Mouse (Mus musculus) frontal cortex, postnatal 10 days (tissue): Measurements from ENCODE around the gene Xab2.
"Not testable (repeated sequence)": the region's sequence is repeated elsewhere in the genome, so short reads cannot be mapped to it uniquely, and the experiment has no call there.

Source experiments
- DNase-seq, 2 experiments: peaks; one replicate each; pipeline ENCODE4 v3.0.0; 2022; ENCODE audit warnings: low spot score in 2 of 2, mixed read lengths in 1 of 2

Gene Xab2

GRCm38 (mm10) chr8:3609046-3609815 is 11.9 kb downstream of the Xab2 start:
- no peak for DNase-seq

DNA sequence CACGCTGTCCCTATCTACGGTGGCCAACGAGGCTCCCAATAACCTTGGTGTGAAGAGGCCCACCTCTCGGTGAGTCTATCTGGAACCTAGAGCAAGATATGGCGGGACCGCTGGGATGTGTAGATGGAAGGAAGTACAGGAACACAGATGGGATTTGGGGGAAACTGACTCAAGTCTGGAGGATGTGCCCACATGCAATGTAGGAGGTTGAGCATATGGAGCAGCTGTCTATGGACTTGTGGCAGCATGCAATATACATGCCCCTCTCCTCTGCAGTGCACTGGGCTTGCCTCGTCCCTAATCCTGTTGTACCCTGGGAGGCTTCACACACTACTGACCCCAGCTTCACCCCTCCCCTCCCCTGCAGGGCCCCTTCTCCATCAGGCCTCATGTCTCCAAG is 13.3 kb downstream of the Xab2 start:
- no peak for DNase-seq

GRCm38 (mm10) chr8:3606593-3606992 is 14.5 kb downstream of the Xab2 start:
- no peak for DNase-seq

GRCm38 (mm10) chr8:3603439-3603838 is 17.7 kb downstream of the Xab2 start:
- no peak for DNase-seq

- DNase-seq, result no peak
Measured at GRCm38 (mm10) chr8:3600401-3600800, 20.7 kb downstream of the Xab2 start.

DNA sequence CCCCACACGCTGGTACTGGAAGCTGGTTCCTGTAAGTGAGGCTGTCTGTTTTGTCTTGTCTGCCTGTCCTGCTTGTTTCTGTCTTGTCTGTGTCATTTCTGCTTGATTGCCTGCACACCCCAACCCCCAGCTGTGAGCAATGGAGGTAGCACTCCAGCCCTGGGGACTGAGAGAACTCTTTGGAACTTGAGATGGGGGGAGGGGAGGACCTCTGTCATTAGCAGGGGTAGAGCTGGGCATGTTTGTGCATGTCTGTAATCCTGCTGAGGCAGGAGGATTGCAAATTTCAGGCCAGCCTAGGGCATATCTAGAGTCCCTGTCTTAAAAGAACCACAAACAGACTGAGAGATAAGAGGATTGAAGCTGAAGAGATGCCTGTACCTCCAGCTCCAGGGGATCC is 21.9 kb downstream of the Xab2 start:
- no peak for DNase-seq

GRCm38 (mm10) chr8:3598054-3598453 is 23.1 kb downstream of the Xab2 start:
- DNase-seq, result no peak

DNA sequence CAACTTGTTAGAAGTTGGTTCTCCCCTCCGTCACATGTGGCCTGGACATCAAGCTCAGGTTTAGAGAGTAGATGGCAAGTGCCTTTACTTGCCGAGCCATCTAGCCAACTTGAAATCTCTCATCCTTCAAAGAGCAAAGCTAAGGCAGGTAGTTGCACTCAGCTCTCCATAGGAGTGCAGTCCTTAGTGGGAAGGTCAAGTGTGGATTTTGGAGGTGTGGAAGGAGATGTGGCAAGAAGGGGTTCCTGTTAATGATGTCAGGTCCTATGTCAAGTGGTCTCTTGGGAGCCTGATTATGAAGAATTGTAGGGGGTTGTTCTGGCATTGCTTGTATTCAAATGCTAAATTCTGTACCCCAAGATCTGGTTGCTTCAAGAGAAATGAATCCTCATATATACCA is 26.6 kb downstream of the Xab2 start:
- DNase-seq, result no peak

- no peak for DNase-seq
Measured at GRCm38 (mm10) chr8:3593470-3593869, 27.6 kb downstream of the Xab2 start.

DNA sequence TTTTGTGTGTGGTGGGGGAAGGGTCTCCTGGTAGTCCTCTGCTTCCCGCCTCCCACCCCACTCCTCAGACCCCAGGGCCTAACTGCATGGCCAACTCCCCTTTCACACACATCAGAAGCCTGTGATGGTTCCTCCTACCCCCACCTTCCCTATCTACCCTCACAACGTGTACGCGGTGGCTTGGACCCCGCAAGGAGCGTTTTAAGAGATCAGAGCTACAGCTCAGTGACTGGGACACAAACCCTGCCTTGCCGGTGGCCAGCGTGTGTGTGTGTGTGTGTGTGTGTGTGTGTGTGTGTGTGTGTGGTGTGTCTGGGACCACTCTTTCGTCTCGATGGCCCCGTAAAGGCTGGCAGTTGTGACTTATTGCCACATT is 32.9 kb downstream of the Xab2 start:
- no peak for DNase-seq

- peak in 1 of 2 experiments; percentile 70 for DNase-seq
Measured at GRCm38 (mm10) chr8:3587391-3588257, 33.5 kb downstream of the Xab2 start.

- DNase-seq, result no peak
Measured at GRCm38 (mm10) chr8:3586993-3587390, 34.1 kb downstream of the Xab2 start, which contains the start of gene Camsap3. Gene Camsap3, plus strand, starts transcription at chr8:3587293.

DNA sequence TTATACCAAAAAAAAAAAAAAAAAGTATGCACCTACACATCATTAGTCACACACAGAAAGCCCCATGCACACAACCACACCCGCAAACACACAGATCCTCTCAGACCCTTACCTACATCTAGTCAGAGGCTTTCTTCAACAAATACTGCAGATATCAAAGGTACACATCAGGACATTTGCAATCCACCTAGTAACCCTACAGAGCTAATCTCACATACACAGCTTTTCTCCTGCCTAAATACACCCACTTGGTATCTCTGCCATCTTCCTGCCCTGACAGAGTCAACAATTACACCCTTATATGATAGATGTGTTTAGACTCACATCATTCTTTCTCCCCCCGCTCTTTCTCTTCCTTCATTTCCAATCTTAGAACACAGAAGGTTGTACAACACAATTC is 34.7 kb downstream of the Xab2 start:
- no peak for DNase-seq

- DNase-seq, result not testable (repeated sequence)
Measured at GRCm38 (mm10) chr8:3581961-3582360, 39.2 kb downstream of the Xab2 start.

- DNase-seq, result no peak
Measured at GRCm38 (mm10) chr8:3579390-3580364, 41.4 kb downstream of the Xab2 start.

DNA sequence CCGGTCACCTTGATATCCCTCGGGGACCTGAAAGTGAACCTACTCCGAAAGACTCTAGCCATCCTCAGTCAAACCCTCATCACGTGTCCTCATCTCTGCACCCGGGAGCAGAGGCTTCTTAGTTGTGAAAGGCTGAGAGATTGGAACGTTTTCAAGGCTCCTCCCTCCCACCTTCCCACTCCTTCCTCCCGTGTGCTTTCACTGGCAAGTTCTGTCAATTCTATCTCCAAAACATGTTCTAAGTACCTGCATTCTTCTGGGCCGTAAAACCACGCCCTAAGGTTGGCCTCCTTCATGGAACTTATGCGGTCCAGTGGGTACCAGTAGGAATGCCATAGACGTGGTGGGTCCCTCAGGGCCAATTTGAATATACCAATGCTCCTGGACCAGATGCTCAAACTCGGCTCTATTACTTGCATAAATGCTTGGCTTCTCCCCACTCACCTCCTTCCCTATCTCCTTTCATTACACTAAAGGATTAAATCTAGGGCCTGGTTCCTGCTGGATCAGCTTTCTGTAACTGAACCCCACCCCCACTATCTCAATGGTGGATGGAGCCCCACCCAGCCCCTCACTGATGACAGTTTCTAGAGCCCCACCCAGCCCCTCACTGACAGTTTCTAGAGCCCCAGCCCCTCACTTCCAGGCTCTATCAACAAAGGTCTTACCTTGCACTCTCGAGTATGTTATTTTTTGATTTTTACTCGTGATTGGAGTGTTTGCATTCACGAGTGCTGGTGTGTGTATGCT is 44.7 kb downstream of the Xab2 start:
- no peak for DNase-seq

GRCm38 (mm10) chr8:3574546-3574945 is 46.6 kb downstream of the Xab2 start:
- DNase-seq, result no peak

DNA sequence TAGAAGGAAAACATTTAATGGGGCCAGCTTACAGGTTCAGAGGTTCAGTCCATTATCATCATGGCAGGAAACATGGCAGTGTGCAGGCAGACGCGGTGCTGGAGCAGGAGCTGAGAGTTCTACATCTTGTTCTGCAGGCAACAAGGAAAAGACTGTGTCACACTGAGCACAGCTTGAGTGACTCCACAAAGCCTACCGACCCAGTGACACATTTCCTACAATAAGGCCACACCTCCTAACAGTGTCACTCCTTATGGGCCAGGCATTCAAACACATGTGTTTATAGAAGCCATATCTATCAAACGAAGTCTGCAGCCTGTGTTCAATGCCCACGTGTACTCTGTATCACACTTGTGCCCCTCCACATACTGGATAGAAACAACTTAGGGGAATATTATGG is 51.3 kb downstream of the Xab2 start:
- DNase-seq, result no peak

DNA sequence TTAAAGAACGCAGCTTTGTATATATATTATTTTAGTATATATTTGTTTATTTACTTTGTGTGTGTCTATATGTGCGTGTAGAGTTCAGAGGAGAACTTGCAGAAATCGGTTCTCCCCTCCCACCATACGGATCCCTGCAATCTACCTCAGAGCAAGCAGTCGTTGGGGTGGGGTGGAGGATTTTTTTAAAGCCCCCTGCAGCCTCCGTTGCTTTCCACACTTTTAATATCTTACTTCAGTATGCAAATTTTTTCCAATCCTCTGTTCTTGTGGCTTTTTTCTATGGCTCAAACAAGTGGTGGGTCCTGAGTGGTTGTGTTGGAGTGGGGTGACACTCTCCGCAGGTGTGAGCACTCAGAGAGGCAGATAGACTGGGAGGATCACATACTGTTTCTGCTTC is 52.7 kb downstream of the Xab2 start:
- no peak for DNase-seq

DNA sequence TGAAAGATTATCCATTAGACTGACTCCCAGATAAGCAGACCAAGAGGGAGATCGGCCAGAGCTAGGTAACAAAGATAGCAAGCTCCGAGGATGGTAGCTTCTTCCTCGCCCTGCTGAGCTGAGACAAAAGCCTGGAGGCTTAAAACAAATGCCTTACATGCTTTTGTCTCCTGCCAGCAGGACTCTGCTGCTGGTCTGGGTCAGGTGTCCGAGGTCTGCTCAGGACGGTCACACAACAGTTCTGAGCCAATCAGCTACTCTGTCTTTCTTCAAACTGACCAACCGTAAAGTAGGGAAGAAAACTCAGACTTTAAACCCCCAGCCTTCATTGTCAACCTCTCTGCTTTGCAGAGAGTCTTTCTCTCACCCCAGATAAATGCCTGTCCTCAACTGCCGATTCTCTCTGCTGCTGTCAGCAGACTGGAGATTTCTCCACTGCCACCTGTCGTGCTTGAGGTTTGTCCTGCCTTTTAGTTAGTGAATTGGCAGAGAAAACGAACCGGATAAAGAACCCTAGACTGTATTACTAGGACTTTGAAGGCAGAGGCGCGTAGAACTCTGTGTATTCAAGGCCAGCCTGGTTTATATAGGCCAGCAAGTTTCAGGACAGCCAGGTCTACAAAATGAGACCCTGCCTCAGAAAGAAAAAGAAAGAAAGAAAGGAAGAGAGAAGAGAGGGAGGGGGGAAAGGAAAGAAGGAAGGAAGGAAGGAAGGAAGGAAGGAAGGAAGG is 53.3 kb downstream of the Xab2 start, which contains the start of gene C330021F23Rik:
Gene C330021F23Rik, plus strand, starts transcription at position 350 of the 731 bp plus-strand sequence.
- no peak for DNase-seq
